Mouse (Mus musculus) spleen, adult 2 months (tissue): ENCODE data around the gene Nanos3.

Experiments
- CTCF ChIP-seq: fragments of 200-500 bp; IDR thresholded peaks from 2 replicates; pipeline ENCODE4 v1.5.1; 2011; ENCODE audit warnings: mild to moderate bottlenecking, inconsistent platforms; ENCODE audit not compliant: insufficient read depth, insufficient read length, insufficient replicate concordance; ENCODE audit errors: extremely low read depth
- POLR2A ChIP-seq: fragments of 200-500 bp; IDR thresholded peaks from 2 replicates; pipeline ENCODE4 v1.6.1; 2011; ENCODE audit warnings: low read depth, low read length, inconsistent platforms

GRCm38 (mm10) chr8:84200126-84200555 lies 15.1 kb upstream of the Nanos3 start:
- TF ChIP-seq POLR2A = no peak
- no peak for TF ChIP-seq CTCF
